Mouse (Mus musculus): ENCODE measurements around the gene Icos. TPM values are rescaled to one million over a fixed set of nuclear protein-coding genes. Genes with fewer than 3 reads are reported as not detected.
A peak's percentile ranks its signal among the peaks of the same experiment; 100 is the strongest.

Icos gene
- polyA plus RNA-seq (2015; fragmentation: Nextera tagmentation; extraction: Ambion mirVana): 0.21 TPM in 1 of 2 replicates, not detected in the other

DNA sequence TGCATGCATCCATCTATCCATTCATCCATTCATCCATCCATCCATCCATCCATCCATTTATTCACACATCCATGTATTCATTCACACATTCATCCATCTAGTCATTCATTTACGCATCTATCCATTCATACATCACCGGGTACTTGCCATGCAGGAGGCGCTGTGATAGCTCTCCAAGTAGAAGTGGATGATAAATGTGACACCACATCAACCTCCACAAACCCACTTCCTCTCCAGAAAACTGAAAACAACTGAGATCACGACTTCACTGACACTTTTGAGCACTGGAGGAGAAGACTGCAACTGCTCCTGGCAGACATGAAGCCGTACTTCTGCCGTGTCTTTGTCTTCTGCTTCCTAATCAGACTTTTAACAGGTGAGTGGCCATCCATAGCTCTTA is at the start of gene Icos:
Gene Icos (plus strand): TSS at position 287 of the 400 bp plus-strand sequence.
- no peak for ATAC-seq (ENCODE audit: low FRiP score, low read depth)
- Histone ChIP-seq H3K9ac (no peak within 1 kb of the TSS), H3K4me3 (no peak within 1 kb of the TSS), H3K27me3 (no peaks in the 10 kb centered on the region), H3K9me3 (no peaks in the 10 kb centered on the region), H3K4me2 (no peak within 1 kb of the TSS), H3K36me3 (no peaks in the 10 kb centered on the region), H3K27ac (replicated peaks) (no peak within 1 kb of the TSS), H3K4me1 (replicated peaks) (no peaks in the 10 kb centered on the region)
- WGBS: 87% methylated on average over 6 of the region's 6 CpGs

DNA sequence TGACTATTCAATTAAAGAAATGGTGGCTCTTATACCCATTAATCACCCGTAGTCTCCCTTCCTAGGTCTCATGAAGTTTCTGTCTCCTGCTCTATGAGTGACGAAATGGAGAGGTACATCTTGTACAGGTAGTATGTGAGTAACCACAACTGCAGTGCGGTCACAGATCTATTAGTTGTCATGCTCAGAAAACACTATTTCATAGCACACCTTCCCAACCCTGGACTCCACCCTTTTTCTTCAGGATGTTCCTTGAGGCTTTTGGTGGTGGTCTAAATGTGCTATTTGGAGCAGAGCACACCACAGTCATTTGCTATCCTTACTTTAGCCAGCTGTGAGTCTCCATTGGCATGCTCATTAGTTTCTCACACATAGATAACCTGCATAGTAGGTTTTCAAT is 48.7 kb upstream of the Icos start:
- Histone ChIP-seq H3K36me3 (no peaks in the 10 kb centered on the region), H3K4me1 (replicated peaks) (no peaks in the 10 kb centered on the region), H3K27me3 (no peaks in the 10 kb centered on the region), H3K4me2 (no peak overlapping the region), H3K4me3 (no peak overlapping the region), H3K9me3 (no peaks in the 10 kb centered on the region), H3K9ac (no peak overlapping the region), H3K27ac (replicated peaks) (no peak overlapping the region)
- no peak for ATAC-seq (ENCODE audit: low FRiP score, low read depth)
- WGBS: 92% methylated on average over 3 of the region's 3 CpGs

DNA sequence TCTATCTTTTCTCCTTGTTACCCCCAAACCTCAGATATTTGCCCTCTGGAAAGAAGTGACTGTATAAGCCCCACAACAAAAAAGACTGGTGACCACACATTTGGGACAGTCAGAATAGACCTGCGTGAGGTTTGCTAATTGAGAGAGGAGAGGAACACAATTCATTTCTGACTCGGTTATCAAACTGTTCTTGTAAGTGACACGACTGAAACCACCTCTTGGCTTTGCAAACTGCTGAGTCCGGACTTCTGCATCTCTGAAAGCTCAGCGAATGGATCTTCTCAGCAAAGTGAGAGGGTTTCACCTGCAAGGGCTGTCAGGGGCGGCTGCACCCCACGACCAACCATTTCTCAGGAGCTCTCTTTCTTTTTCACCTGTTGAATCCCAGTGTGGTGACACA is 47.3 kb upstream of the Icos start:
- Histone ChIP-seq H3K9me3 (no peaks in the 10 kb centered on the region), H3K4me1 (replicated peaks) (no peaks in the 10 kb centered on the region), H3K4me3 (no peak overlapping the region), H3K27ac (replicated peaks) (no peak overlapping the region), H3K9ac (no peak overlapping the region), H3K27me3 (no peaks in the 10 kb centered on the region), H3K36me3 (no peaks in the 10 kb centered on the region), H3K4me2 (no peak overlapping the region)
- no peak for ATAC-seq (ENCODE audit: low FRiP score, low read depth)
- 90% methylated on average over 7 of the region's 7 CpGs for WGBS

DNA sequence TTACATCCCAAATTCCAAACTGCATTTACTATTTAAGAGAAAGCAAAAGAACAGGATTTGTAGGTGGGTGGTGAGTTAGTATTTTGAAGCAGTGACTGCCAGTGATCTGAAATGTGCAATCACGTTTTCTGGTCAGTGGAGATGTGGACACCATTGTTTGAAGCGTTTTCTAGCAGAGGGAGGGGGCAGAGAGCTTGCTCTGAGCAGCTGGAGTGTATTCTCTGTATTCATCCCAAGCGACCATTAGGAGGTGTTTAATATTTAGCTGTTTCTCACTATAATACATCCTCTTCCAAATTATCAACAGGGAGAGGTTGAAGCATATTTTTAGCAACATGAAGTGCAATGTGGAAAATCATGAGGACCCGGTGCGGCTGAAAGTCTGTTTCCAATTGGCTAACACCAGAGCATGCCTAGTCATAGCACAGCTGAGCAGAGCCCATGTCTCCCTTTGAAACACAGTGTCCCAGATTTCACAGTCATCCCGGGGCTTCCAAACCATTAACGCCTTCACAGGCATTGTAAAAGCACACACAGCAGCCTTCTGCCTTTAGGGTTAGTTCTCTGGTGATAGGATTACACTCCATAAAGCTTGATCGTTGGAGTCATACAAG is 41.7 kb upstream of the Icos start:
- 44% methylated on average over 8 of the region's 8 CpGs for WGBS
- no peaks in the 10 kb centered on the region for H3K9me3 ChIP-seq
- H3K4me1 ChIP-seq (replicated peaks): peaks cover 10% of the 10 kb centered on the region
- peak overlapping the region; percentile 32 for H3K4me2 ChIP-seq
- no peaks in the 10 kb centered on the region for H3K27me3 ChIP-seq
- no peaks in the 10 kb centered on the region for H3K36me3 ChIP-seq
- no peak overlapping the region for H3K4me3 ChIP-seq
- H3K27ac ChIP-seq (replicated peaks): peak overlapping the region; percentile 55
- 0 out of 2 replicates have a peak overlapping the region, but pooled peaks have one; percentile 4 for H3K9ac ChIP-seq
- peak; percentile 68; the same call in 1 of the 2 replicates for ATAC-seq (ENCODE audit: low FRiP score, low read depth)

DNA sequence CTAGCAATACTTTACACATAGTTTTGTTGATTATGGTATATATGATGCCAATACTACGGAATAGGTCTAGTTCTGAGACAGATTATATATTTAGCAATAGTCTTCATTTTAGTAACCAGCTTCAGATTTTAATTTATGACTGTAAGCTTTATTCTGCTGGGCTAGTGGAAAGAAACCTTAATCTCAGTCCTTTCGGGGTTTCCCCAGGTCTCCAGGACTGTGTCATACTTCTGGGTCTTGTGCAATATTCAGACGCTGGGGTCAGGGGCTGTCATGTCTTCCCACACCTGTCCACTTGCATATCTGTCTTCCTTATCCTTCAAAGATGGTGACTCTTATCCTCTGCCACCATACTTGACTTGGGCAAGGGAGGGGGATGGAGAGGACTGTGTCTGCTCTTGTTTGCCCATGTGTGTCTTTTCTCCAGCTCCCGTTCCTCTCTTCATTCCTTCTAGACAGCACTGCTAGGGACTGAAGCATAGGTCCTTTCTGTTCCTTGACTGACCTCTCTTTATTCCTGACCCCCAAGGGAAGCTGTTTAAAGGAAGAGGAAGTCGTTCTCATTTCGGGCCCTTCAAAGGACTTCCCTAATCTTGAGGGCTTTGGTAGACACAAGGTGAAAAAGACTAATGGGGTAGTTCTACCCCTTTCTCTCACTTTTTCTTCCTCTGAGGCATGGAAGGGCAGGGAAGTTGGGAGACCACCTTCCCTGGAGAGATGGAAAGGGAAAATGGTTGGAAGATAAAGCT is 40.6 kb upstream of the Icos start:
- 85% methylated on average over 6 of the region's 6 CpGs for WGBS
- Histone ChIP-seq H3K27ac (replicated peaks) (no peak overlapping the region), H3K4me3 (no peak overlapping the region), H3K9ac (no peak overlapping the region), H3K4me2 (no peak overlapping the region), H3K27me3 (no peaks in the 10 kb centered on the region), H3K36me3 (no peaks in the 10 kb centered on the region), H3K4me1 (replicated peaks) (peaks cover 10% of the 10 kb centered on the region), H3K9me3 (no peaks in the 10 kb centered on the region)
- no peak for ATAC-seq (ENCODE audit: low FRiP score, low read depth)

DNA sequence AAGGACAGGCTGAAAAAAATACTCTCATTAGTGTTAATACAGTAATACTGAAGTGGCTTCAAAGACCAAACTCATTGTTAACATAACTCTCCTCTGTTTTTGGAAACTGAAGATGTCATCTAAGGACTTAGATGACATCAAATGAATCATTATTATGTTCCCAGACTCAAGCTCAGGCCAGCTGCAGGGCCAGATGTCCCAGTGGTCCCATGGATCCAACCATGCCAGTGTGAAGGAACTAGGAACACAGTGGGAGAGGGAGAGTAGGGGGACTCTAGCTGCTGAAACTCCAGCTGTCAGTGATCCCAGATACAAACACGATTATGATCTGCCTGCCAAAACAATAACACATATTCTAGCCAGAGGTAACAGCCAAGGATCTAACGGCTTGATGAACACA is 39.5 kb upstream of the Icos start:
- peaks cover 10% of the 10 kb centered on the region for H3K4me1 ChIP-seq (replicated peaks)
- no peak overlapping the region for H3K4me3 ChIP-seq
- H3K36me3 ChIP-seq: no peaks in the 10 kb centered on the region
- no peak for ATAC-seq (ENCODE audit: low FRiP score, low read depth)
- no peak overlapping the region for H3K9ac ChIP-seq
- no peaks in the 10 kb centered on the region for H3K27me3 ChIP-seq
- H3K9me3 ChIP-seq: no peaks in the 10 kb centered on the region
- H3K4me2 ChIP-seq: no peak overlapping the region
- 82% methylated on average over 2 of the region's 2 CpGs for WGBS
- no peak overlapping the region for H3K27ac ChIP-seq (replicated peaks)

DNA sequence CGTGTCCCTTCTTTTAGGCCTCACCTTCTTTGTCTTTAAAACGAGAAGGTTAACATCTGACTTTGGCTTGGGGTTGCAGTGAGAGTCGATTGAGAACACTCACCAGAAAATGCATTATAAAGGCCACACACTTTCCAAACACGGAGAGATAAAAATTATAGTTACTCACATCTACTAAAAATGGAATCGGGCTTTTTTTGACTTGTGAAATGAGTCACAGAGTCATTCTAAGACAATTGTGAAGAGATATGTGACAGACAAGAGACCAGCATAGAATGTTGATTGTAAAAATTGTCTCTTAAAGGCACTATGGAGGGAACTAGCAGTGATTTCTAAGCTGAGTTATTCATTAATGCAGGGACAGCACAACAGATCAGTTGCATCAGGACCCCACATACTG is 38.8 kb upstream of the Icos start:
- 89% methylated on average over 5 of the region's 5 CpGs for WGBS
- H3K4me1 ChIP-seq (replicated peaks): peaks cover 10% of the 10 kb centered on the region
- H3K9ac ChIP-seq: no peak overlapping the region
- H3K9me3 ChIP-seq: no peaks in the 10 kb centered on the region
- no peak overlapping the region for H3K4me3 ChIP-seq
- H3K27ac ChIP-seq (replicated peaks): no peak overlapping the region
- no peaks in the 10 kb centered on the region for H3K36me3 ChIP-seq
- H3K4me2 ChIP-seq: no peak overlapping the region
- ATAC-seq (ENCODE audit: low FRiP score, low read depth): no peak
- no peaks in the 10 kb centered on the region for H3K27me3 ChIP-seq

DNA sequence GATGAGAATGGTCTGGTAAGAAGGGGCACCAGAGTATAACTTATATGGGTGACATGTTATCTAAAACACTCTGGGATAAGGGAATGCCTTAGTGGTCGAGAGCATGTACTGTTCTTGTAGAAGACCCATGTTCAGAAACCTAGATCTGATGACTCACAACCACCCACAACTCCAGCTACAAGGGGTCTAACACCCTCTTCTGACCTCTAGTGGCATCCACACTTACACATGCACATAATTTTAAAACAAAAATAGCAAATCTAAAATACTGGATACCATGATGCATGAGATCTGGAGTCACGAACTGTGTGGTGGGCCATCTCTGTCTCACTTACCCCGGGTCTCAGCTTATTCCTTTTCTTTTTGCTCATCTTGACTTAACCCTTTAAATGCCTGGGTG is 37.7 kb upstream of the Icos start:
- 81% methylated on average over 3 of the region's 3 CpGs for WGBS
- no peak for ATAC-seq (ENCODE audit: low FRiP score, low read depth)
- Histone ChIP-seq H3K36me3 (no peaks in the 10 kb centered on the region), H3K4me2 (no peak overlapping the region), H3K4me3 (no peak overlapping the region), H3K27me3 (no peaks in the 10 kb centered on the region), H3K27ac (replicated peaks) (no peak overlapping the region), H3K4me1 (replicated peaks) (peaks cover 10% of the 10 kb centered on the region), H3K9me3 (no peaks in the 10 kb centered on the region), H3K9ac (no peak overlapping the region)

DNA sequence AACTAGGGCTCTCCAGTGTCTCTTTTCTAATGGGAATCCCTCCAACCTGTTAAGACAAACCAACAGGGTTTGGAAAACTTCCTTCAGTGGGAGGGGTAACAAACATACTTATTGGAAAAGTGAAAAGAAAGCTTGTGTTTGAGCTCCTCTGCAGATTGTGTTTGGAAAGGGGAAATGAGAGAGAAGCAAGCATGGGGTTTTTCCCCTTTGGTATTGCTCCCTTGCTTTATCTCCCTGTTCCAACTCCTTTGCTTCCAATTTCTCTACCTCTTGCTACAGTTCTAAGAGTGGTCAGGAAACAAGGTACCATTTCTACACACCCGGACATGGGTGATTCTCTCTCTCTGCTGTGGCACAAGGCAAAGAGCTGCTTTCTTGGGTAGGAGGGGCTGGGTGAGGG is 37.1 kb upstream of the Icos start:
- Histone ChIP-seq H3K27me3 (no peaks in the 10 kb centered on the region), H3K4me1 (replicated peaks) (peaks cover 10% of the 10 kb centered on the region), H3K27ac (replicated peaks) (no peak overlapping the region), H3K9me3 (no peaks in the 10 kb centered on the region), H3K9ac (no peak overlapping the region), H3K4me3 (no peak overlapping the region), H3K4me2 (no peak overlapping the region), H3K36me3 (no peaks in the 10 kb centered on the region)
- ATAC-seq (ENCODE audit: low FRiP score, low read depth): no peak
- WGBS: 97% methylated on average over 1 of the region's 1 CpGs

DNA sequence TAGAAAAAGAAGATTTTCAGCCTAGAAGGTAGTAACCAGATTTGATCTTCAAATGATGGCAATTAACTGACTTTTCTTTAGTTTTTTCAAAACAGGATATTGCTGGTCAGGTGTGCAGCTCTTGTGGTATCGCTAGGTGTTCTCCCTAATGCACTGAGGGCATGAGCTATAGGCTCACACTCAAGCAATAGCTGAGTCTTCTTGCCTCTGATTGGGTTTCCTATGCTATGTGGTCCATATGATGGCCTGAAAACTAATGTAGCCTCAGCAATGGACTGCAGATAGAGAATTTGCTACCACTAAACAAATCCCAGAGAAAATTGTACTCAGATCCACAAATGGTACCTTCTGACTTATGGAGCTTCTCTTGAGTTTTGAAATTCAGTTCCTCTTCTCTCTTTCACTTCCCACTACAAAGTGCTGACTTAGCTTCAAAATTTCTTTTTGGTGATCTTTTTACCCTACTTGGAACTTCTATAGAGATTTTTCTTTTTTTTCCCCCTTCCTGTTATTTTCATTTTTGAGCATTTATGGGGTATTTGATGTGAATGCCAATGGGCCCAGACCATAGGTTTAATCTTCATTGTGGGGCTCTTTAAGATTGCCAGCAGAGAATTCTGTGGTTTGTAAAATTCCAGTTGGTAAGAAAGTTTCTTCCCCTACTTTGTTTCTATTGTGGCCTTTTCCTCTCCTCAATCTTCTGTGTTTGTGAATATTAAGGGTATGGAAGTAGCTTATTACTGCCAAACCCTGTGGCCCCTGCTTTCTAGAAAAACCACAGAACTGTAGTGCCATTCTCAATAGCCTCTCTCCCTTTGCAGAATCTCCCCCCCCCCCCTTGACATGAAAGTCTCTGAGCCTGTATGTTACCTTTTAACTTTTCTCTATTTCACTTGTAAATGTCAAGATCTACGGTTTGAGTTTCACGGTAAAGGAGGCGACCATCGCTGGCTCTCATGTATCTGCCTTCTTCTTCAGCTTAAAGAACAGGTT is 36.4 kb upstream of the Icos start:
- Histone ChIP-seq H3K36me3 (no peaks in the 10 kb centered on the region), H3K4me1 (replicated peaks) (peaks cover 3% of the 10 kb centered on the region), H3K27ac (replicated peaks) (no peak overlapping the region), H3K27me3 (no peaks in the 10 kb centered on the region), H3K4me3 (no peak overlapping the region), H3K9ac (no peak overlapping the region), H3K4me2 (no peak overlapping the region), H3K9me3 (no peaks in the 10 kb centered on the region)
- WGBS: 92% methylated on average over 5 of the region's 5 CpGs
- ATAC-seq (ENCODE audit: low FRiP score, low read depth): no peak

DNA sequence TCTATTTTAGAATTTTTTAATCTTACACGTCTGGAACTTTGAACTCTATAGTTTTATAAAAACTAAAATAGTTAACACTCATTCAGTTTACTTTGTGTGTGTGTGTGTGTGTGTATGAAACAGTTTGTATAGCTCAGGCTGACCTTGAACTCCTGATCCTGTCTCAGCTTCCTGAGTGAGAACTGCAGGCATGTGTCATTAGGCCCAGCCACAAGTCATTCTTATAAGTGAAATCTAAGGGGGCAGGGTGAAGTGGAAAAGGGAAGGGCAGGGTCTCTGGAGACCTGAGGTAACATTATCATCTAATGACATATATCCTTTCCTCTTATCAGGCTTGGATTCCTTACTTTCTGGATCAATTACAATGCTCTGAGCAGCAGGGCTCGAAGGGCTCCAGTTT is 34.8 kb upstream of the Icos start:
- H3K4me1 ChIP-seq (replicated peaks): no peaks in the 10 kb centered on the region
- 90% methylated on average over 2 of the region's 2 CpGs for WGBS
- H3K36me3 ChIP-seq: no peaks in the 10 kb centered on the region
- H3K4me2 ChIP-seq: no peak overlapping the region
- no peak overlapping the region for H3K4me3 ChIP-seq
- ATAC-seq (ENCODE audit: low FRiP score, low read depth): no peak
- H3K9ac ChIP-seq: no peak overlapping the region
- H3K27me3 ChIP-seq: no peaks in the 10 kb centered on the region
- no peak overlapping the region for H3K27ac ChIP-seq (replicated peaks)
- H3K9me3 ChIP-seq: no peaks in the 10 kb centered on the region
